Mouse (Mus musculus): Measurements from ENCODE around the gene Snx15.

Gene Snx15

GRCm38 (mm10) chr19:6121761-6122160, 6.3 kb downstream of the Snx15 start:
- no peak for DNase-seq (ENCODE audit: low read depth, low spot score)

GRCm38 (mm10) chr19:6118677-6119185, 9.4 kb downstream of the Snx15 start:
- DNase-seq (ENCODE audit: low read depth, low spot score), result no peak

- DNase-seq (ENCODE audit: low read depth, low spot score), result peak; percentile 98
These were observed 10.0 kb downstream of the Snx15 start, which contains the start of gene Sac3d1 for GRCm38 (mm10) chr19:6117986-6118676. Sac3d1 (minus strand) TSS chr19:6118650.

GRCm38 (mm10) chr19:6117346-6117985, 10.6 kb downstream of the Snx15 start:
- DNase-seq (ENCODE audit: low read depth, low spot score), result peak; percentile 43

GRCm38 (mm10) chr19:6116113-6116850, 11.8 kb downstream of the Snx15 start:
- peak; percentile 69 for DNase-seq (ENCODE audit: low read depth, low spot score)

- DNase-seq (ENCODE audit: low read depth, low spot score), result no peak
These were observed 15.0 kb downstream of the Snx15 start for GRCm38 (mm10) chr19:6113116-6113515.

GRCm38 (mm10) chr19:6105586-6105985, 22.5 kb downstream of the Snx15 start, which contains the start of gene Naaladl1:
Naaladl1 (plus strand) TSS chr19:6105782.
- DNase-seq (ENCODE audit: low read depth, low spot score), result no peak

GRCm38 (mm10) chr19:6104476-6104875, 23.6 kb downstream of the Snx15 start:
- DNase-seq (ENCODE audit: low read depth, low spot score), result no peak

- no peak for DNase-seq (ENCODE audit: low read depth, low spot score)
These were observed 25.8 kb downstream of the Snx15 start for GRCm38 (mm10) chr19:6102169-6102853.

GRCm38 (mm10) chr19:6101186-6101585, 26.9 kb downstream of the Snx15 start:
- no peak for DNase-seq (ENCODE audit: low read depth, low spot score)

- no peak for DNase-seq (ENCODE audit: low read depth, low spot score)
These were observed 30.3 kb downstream of the Snx15 start for GRCm38 (mm10) chr19:6097847-6098246.

GRCm38 (mm10) chr19:6094119-6094518, 34.0 kb downstream of the Snx15 start, which contains the start of gene AC131692.1:
AC131692.1 (plus strand) TSS chr19:6094419.
- DNase-seq (ENCODE audit: low read depth, low spot score), result no peak

- DNase-seq (ENCODE audit: low read depth, low spot score), result no peak
These were observed 39.3 kb downstream of the Snx15 start for GRCm38 (mm10) chr19:6088841-6089240.

GRCm38 (mm10) chr19:6085417-6085879, 42.7 kb downstream of the Snx15 start:
- peak; percentile 21 for DNase-seq (ENCODE audit: low read depth, low spot score)

GRCm38 (mm10) chr19:6084478-6085248, 43.4 kb downstream of the Snx15 start, which contains the start of the genes Zfpl1 and Cdca5:
Zfpl1 (minus strand) TSS chr19:6084956.
Cdca5 (plus strand) TSS chr19:6084983.
- DNase-seq (ENCODE audit: low read depth, low spot score), result peak; percentile 100

- DNase-seq (ENCODE audit: low read depth, low spot score), result no peak
These were observed 45.9 kb downstream of the Snx15 start, which contains the start of gene Gm28374 for GRCm38 (mm10) chr19:6082156-6082555. Gm28374 (minus strand) TSS chr19:6082256.

- no peak for DNase-seq (ENCODE audit: low read depth, low spot score)
These were observed 48.1 kb downstream of the Snx15 start, which contains the start of gene Tmem262 for GRCm38 (mm10) chr19:6079983-6080480. Tmem262 (plus strand) TSS chr19:6080033.

- DNase-seq (ENCODE audit: low read depth, low spot score), result peak; percentile 98
These were observed 51.3 kb downstream of the Snx15 start, which contains the start of gene Vps51 for GRCm38 (mm10) chr19:6076564-6077393. Vps51 (minus strand) TSS chr19:6077231.

GRCm38 (mm10) chr19:6073889-6074288, 54.2 kb downstream of the Snx15 start:
- DNase-seq (ENCODE audit: low read depth, low spot score), result no peak

Measured in brain, adult 2 months (tissue).